Mouse (Mus musculus) megakaryocyte progenitor cell, adult 5-6 weeks (primary cell): Measurements from ENCODE around the gene Gm28778. TPM values are rescaled to one million over a fixed set of nuclear protein-coding genes. Genes with fewer than 3 reads are reported as not detected.
"Not testable (repeated sequence)": the region's sequence is repeated elsewhere in the genome, so short reads cannot be mapped to it uniquely, and the experiment has no call there.

Source experiments
- ATAC-seq: replicated peaks from 2 replicates; pipeline ENCODE4 v1.8.0; 2016; ENCODE audit warnings: mild to moderate bottlenecking, moderate TSS enrichment, inconsistent platforms; ENCODE audit not compliant: poor library complexity
- total RNA-seq, 2 experiments: library from RNA; stranded (forward) in 1 of 2; stranded (reverse) in 1 of 2; fragments of 157-497, 149-512 nt in 1 of 2; fragments of 200-1000 nt in 1 of 2; gene quantifications; 2 replicates each; pipeline versions ENCODE4 v1.2.3 to v1.2.4; 2015 to 2017

Gm28778 gene
- total RNA-seq (2015) (not detected in 2 replicates), total RNA-seq (2017) (not detected in 2 replicates)

GRCm38 (mm10) chr1:53296581-53297383 is at the start of gene Gm28778, which contains the start of the genes Pms1 and Ormdl1:
TSS of gene Gm28778 (plus strand) at chr1:53297111.
TSS of gene Pms1 (minus strand) at chr1:53297018.
TSS of gene Ormdl1 (plus strand) at chr1:53297095.
- peak; percentile 97 for ATAC-seq

GRCm38 (mm10) chr1:53264958-53265612 is 31.8 kb upstream of the Gm28778 start:
- ATAC-seq = peak; percentile 50

- ATAC-seq = no peak
These were observed 27.0 kb upstream of the Gm28778 start for GRCm38 (mm10) chr1:53269901-53270300.

- ATAC-seq = peak; percentile 65
These were observed 24.3 kb upstream of the Gm28778 start for GRCm38 (mm10) chr1:53272646-53273045.

- ATAC-seq = no peak
These were observed 5.7 kb upstream of the Gm28778 start for GRCm38 (mm10) chr1:53291197-53291596.

DNA sequence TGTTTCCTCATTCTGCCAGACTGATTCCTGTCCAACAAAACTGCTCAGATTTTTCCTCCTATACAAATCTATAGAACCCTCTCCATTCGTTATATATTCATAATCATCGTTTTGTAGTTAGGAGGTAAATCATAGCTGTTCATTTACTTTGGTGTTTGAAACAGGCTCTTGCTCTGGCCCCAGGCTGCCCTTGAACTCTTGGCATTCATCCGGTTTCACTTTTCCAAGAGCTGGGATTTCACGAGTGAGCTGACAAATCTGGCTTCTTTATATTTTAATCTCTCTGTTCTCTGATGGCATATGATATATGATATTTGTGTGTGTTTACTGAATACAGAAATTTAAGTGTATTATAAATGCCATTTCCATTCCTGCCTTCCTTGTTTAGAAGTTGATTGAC is 3.6 kb downstream of the Gm28778 start:
- ATAC-seq = no peak

GRCm38 (mm10) chr1:53312989-53313967 is 16.4 kb downstream of the Gm28778 start, which contains the start of gene Osgepl1:
TSS of gene Osgepl1 (plus strand) at chr1:53313624.
- ATAC-seq = peak; percentile 95

DNA sequence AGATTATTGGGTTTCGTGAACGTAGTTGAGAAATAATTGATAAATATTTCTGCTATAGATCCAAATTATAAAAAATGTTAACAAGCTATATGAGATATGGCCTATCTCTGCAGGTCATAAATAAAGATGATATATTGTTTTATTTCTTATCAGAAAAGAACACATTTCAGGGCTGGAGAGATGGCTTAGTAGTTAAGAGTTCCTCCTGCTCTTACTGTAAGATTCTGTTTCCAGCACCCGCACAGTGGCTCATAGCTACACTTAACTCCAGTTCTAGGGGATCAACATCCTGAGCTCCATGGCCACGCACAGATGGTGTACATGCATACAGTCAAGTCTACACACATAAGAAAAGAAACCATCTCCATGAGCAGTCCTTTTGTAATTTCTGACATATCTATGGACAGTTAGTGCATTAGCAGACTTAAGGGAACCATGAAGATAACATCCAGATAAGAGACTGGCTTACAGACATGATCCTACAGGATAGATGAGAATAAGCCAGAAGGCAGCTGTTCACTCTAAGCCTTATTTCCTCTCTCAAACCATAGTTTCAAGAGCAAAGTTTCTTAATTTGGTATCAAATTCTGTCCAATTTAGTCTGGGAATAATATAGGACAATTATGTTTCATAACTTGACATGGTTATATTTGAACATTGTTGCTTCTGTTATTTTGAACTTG is 24.9 kb downstream of the Gm28778 start:
- peak; percentile 42; the same call in 1 of the 2 replicates for ATAC-seq

- ATAC-seq = no peak
These were observed 26.3 kb downstream of the Gm28778 start for GRCm38 (mm10) chr1:53323254-53323653.

DNA sequence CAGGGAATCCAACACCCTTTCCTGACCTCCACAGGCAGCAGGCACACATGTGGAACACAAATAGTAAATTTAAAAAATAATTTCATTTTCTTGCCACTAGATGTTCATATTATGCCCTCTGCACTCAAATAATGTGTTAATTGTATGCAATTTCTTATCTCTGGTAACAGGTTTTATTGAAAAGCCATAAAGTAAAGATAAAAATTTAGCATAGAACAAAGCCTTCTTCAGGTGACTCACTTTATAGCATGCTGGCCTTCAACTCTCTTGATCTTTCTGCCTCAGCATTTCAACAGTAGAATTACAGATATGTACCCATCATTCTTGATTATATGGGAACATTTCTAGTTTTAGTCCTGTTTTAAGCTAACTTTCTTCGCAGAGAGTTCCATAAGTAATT is 27.4 kb downstream of the Gm28778 start:
- ATAC-seq = peak; percentile 54

DNA sequence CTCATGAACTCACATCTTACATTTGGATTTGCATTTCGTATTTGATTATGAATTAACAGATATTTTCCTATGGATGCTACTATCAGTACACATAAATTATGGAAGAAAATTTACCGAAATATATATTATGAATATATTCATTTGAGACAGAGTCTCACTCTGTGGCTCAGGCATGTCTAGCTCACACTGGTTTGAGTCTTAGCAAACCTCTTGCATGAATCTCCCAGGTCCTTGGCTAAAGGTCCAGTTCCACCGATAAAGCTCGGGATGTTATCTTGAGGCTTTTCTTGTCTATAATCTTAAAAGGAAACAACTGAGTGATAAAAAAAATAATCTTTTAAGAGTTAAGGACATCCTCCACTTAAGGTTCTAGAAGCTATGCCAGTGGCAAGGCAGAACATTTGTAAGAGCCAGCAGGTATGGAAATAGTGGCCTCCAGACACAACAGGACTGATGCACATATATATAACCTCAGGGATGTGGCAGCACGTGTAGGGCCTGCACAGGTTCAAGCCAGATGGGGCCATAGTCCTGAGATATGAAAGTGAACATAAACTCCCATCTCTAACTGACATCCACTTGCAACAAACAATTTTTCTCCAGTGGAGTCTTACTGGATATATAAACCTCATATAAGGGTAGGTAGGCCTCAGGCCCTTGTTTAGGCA is 28.1 kb downstream of the Gm28778 start:
- ATAC-seq = no peak

DNA sequence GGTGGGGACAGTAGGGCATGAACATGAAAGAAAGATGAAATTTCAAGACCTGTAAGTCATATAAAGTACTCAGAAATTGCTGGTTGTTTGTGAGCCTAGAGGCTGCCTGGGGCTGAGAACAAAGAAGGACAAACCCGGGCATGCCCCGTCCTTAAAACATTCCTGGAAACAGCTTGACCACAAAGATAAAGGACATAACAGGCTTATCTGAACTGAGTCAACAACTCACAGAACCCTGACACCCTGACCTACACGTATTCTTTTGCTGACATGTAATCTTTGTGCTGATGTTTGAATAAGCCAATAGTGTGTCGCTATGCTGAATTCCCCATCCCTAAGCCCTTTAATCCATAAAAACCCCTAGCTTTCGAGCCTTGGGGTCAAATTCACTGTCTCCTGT is 36.6 kb downstream of the Gm28778 start:
- not testable (repeated sequence) for ATAC-seq

DNA sequence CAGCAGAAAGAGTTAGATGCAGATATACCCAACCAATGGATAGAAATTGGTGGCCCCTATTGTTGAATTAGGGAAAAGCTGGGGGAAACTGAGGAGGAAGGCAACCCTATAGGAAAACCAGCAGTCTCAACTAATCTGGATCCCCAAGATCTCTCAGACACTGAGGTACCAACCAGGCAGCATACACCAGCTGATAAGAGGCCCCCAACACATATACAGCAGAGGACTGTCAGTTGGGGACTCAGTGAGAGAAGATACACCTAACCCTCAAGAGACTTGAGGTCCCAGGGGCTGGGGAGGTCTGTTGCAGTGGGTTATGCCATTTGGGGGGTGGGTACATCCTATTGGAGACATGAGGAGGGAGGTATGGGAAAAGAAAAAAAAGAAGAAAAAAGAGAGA is 38.6 kb downstream of the Gm28778 start:
- no peak for ATAC-seq

- not testable (repeated sequence) for ATAC-seq
These were observed 40.5 kb downstream of the Gm28778 start for GRCm38 (mm10) chr1:53337403-53337802.

GRCm38 (mm10) chr1:53341071-53341470 is 44.2 kb downstream of the Gm28778 start:
- ATAC-seq = peak; percentile 99

DNA sequence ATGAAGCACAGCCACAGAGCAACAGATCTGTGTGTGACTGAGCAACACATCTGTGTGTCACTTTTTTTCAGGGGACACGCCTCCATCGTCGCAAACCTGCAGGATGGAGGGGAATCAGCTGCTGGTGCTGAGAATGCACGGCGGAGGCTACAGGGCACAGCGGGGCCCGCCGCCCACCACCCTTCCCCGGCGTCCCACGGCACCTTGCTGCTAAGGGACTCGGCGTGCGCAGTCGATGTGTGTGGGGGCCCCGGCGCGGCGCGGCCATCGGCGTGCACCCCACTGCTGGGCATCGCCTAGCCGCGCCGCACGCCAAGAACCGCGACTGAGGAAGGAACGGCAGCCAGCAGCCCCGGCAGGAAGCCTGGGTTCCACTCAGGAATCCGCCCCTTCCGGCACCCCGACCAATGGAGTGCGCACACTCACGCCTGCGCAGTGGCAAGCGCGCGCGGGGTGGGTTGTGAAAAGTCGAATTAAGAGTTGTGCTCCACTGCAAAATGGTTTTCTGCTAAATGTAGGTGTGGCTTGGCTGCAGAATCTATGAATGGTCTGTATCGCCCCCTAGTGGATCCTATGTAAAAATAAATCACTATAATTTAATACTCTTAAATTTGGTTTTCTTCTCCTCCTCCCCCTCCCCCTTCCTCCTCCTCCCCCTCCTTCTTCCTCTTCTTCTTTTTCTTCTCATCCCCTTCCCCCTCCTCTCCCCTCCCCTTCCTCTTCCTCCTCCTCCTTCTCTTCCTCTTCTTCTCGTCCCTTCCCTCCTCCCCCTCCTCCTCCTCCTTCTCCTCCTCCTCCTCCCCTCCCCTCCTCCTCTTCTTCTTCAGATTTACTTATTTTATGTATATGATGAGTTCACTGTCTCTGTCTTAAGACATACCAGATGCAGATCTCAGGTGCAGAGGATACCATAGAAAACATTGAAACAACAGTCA is 55.7 kb downstream of the Gm28778 start, which contains the start of the genes Asdurf, Gm28551 and Asnsd1:
Gene Asdurf (minus strand): TSS at position 293 of the 935 bp plus-strand sequence.
Gene Gm28551 (minus strand): TSS at position 341 of the 935 bp plus-strand sequence.
Gene Asnsd1 (minus strand): TSS at position 426 of the 935 bp plus-strand sequence.
- ATAC-seq = peak; percentile 99

- ATAC-seq = no peak
These were observed 62.1 kb downstream of the Gm28778 start for GRCm38 (mm10) chr1:53358988-53359387.
